Mouse (Mus musculus): ENCODE data around the gene Stab1.

DNA sequence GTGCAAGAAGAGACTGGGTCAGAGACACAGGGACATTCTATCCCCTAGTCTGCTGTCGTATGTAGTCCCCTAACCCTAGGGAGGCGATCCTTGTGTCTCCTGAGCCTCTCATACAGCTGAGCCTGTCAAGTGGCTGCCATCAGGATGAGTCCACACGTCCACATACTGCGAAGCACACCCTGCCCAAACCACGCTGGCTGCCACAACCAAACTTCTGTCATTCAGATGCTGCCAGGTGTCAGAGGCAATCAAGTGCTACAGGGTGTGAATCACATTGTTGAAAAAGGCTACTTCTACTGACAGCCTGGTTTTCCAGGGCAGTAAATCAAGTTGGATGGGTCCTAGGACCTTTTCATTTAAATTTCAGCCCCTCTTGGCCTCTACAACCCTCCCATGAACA lies 9.3 kb upstream of the Stab1 start:
- TF ChIP-seq CTCF (IDR thresholded peaks at IDR 0.05; ENCODE audit: low read depth) (no peak), EP300 (IDR thresholded peaks at IDR 0.05; ENCODE audit: low read depth) (no peak)

All from heart, postnatal 0 days (tissue).